Mouse (Mus musculus) erythroid progenitor cell, adult 5-6 weeks (primary cell): ENCODE measurements around the gene Fmr1. TPM values are rescaled to one million over a fixed set of nuclear protein-coding genes. Genes with fewer than 3 reads are reported as not detected.
"Not testable (repeated sequence)": the region's sequence is repeated elsewhere in the genome, so short reads cannot be mapped to it uniquely, and the experiment has no call there.

ENCODE experiments used
- ATAC-seq: replicated peaks from 2 replicates; pipeline ENCODE4 v1.8.0; 2016; ENCODE audit warnings: moderate number of reproducible peaks, mild to moderate bottlenecking, moderate TSS enrichment, inconsistent platforms; ENCODE audit not compliant: poor library complexity, low FRiP score, severe bottlenecking
- total RNA-seq, 2 experiments: library from RNA; stranded (forward) in 1 of 2; stranded (reverse) in 1 of 2; fragments of 150-400 nt in 1 of 2; fragments of 186-747, 209-891 nt in 1 of 2; gene quantifications; 2 replicates each; pipeline versions ENCODE4 v1.2.3 to v1.2.4; 2015 to 2017; ENCODE audit warnings: low replicate concordance in 2 of 2

The Fmr1 gene
- total RNA-seq (2015; ENCODE audit: low replicate concordance) (86.9 and 115 TPM in 2 replicates), total RNA-seq (2017; ENCODE audit: low replicate concordance) (107 and 147 TPM in 2 replicates)

- peak; percentile 94 for ATAC-seq
Observed at GRCm38 (mm10) chrX:68678333-68678740, at the start of gene Fmr1. Fmr1 (plus strand) TSS chrX:68678541.

DNA sequence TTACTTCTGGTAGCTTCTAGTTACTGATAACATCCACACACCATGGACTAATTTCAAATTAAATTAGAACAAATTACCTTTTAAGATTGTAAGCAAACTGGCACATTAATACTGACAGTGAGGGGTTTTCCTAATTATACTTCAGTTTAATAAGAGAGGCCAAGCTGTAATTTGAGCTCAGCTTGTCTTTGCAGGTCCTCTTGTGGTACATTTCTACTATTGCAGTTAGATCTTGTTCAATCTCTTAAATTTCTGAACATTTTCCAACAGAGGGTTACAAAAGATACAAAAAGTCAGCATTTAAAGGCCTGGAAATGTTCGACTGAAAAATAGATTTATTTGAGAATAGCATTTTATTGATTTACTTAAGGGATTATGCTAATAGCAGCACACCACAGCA lies 36.7 kb upstream of the Fmr1 start:
- ATAC-seq = no peak

GRCm38 (mm10) chrX:68645154-68645919 lies 33.0 kb upstream of the Fmr1 start:
- ATAC-seq = no peak

GRCm38 (mm10) chrX:68677508-68677907 lies 833 bp upstream of the Fmr1 start:
- ATAC-seq = peak; percentile 35; the same call in 1 of the 2 replicates

DNA sequence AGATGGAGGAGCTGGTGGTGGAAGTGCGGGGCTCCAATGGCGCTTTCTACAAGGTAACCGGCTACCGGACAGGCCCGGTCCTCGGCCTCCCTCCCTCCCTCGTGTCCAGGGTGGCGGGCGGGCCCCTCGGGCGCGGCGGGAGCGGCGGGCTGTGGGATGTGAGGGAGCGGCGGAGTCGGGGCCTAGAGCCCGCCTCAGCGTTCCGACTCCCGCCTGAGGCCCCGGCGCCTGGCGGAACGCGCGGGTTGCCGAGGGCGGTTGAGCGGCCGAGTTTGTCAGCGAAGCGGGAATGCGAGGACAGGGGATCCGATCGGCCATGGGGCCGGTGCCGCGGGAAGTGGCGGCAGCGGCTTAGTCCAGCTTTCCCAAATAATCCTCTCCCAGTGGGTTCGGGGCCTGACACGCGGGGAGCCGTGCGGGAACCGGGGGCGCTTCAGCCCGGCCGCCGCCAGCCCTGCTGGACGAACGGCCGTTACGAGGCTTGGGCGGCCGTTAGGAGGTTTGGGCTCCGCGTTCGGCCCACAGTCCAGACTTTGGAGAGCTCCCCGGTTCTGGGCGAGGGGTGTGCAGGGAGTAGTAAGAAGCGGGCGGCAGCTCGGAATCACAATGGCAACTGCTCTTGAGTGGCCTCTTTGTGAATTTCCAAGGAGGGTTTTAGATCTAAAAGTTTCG lies 610 bp downstream of the Fmr1 start:
- ATAC-seq = peak; percentile 38; the same call in 1 of the 2 replicates

GRCm38 (mm10) chrX:68684706-68685105 lies 6.4 kb downstream of the Fmr1 start:
- ATAC-seq = no peak

DNA sequence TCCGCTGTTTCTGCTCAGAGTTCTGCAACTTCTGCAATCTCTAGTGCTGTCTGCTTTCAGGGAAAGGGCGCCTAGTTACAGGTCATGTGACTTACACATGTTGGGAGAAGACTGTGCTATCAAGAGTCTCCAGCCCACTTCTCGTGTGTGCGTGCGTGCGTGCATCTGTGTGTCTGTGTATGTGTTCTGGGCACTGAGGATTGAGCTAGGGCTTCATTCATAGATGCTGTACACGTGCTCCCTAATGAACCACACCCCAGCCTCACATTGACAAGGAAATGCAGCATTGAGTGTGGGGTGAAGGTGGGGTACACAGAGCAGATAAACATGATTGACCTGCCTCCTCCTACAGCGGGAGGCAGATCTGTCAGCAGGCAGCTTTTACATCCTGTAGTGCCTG lies 13.6 kb downstream of the Fmr1 start:
- ATAC-seq = not testable (repeated sequence)

DNA sequence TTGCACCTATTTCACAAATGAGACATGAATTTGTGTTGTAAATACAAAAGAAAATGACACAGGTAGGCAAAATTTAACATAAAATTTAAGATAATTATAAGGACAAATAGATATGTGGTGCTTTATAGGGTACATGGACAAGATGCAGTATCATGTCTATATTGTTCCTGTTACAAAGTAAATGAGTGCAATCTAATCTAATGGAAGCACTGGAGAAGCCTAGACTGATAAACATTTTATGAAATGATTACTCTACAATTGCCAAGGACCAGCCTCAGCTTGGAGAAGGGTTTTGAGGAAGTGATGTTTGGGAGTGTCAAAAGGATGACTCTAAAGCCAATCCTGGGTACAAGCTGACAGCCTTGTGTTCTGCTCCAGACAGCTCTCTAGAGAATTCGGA lies 58.6 kb downstream of the Fmr1 start:
- ATAC-seq = no peak

DNA sequence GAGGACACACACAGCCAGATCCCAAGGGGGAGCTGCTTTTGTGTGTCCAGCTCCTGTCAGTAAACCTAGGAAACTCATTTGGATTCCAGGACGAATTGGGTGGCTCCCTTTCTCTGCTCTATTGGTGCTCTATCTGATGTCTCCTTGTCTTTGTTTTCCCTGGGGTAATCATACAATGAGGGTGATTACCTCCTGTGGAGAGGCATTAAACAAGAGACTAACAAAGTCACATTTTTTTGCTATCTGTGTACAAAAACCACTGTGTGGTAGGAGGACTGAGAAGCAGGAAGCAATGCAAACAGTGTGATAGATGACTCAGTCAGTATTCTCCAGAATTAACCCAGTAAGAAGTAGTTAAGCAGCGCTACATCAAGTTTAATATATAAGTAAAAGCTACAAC lies 61.7 kb downstream of the Fmr1 start:
- ATAC-seq = no peak

GRCm38 (mm10) chrX:68761606-68762005 lies 83.3 kb downstream of the Fmr1 start, which contains the start of gene Fmr1nb:
Fmr1nb (plus strand) TSS chrX:68761839.
- ATAC-seq = no peak

Other genes with a start within 250 kb of the Fmr1 start
- not detected in 2 replicates for gene Fmr1nb, start 83.3 kb downstream of the Fmr1 start, total RNA-seq (2015; ENCODE audit: low replicate concordance)
- gene Fmr1nb, start 83.3 kb downstream of the Fmr1 start, total RNA-seq (2017; ENCODE audit: low replicate concordance) = not detected in 2 replicates
- gene Gm14698, start 142.6 kb downstream of the Fmr1 start, total RNA-seq (2015; ENCODE audit: low replicate concordance) = 0.72 and 7.1 TPM in 2 replicates
- gene Gm14698, start 142.6 kb downstream of the Fmr1 start, total RNA-seq (2017; ENCODE audit: low replicate concordance) = 5.4 TPM in 1 of 2 replicates, not detected in the other
- gene Gm6812, start 214.5 kb downstream of the Fmr1 start, total RNA-seq (2015; ENCODE audit: low replicate concordance) = not detected in 2 replicates
- not detected in 2 replicates for gene Gm6812, start 214.5 kb downstream of the Fmr1 start, total RNA-seq (2017; ENCODE audit: low replicate concordance)